Mouse (Mus musculus) right cerebral cortex, postnatal 10 days (tissue): Measurements from ENCODE around the gene Grk5.

Source experiments
- DNase-seq, 2 experiments: peaks; one replicate each; pipeline ENCODE4 v3.0.0; 2021; ENCODE audit warnings: low spot score in 2 of 2

Gene Grk5

DNA sequence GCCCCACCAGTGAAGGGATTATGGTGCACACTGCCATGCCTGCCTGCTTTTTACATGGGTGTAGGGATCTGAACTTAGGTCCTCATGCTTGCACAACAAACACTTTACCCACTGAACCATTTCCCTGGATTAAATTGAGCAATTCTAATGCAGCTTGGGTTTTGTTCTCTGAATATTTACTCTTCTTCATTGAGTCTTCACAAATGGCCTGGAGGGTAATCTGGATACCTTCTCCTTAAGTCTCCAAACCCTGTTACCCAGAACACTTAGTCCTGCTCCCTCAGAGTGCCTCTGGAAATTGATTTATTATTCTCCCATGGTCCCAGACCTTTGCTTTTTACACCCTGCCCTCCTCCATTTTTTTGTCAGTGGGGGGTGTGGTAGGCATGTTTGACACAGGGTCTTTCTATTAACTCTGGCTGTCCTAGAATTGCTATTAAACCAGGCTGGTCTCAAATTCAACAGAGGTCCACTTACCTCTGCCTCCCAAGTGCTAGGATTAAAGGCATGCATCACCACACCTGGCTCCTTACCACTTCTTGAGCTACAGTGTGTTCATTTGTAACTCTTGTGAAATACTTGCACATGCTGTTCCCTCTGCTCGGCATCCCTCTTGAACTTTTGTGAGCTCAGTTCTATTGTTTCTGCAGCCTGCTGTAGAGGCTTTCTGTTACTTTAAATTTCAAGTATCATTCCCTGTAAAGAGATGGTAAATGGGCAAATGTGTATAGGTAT lies 82.9 kb downstream of the Grk5 start:
- no peak for DNase-seq

DNA sequence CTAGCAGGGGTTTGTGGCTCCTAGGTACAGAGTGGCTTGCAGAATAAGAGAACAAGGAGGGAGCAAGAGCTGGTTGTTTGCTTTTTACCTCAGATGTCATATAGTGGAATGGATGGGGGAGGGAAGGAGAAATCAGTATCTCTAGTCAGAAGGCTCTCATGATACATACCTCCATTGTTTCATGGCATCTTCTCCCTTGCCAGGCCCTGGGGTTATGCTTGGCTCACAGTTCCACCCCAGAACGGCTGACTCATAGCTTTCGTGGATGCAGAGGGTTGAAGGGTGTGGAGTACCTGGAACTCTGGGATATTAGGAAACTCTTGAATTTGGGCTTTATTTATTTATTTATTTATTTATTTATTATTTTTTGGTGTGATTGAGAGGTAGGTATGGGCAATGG lies 84.0 kb downstream of the Grk5 start:
- no peak for DNase-seq

DNA sequence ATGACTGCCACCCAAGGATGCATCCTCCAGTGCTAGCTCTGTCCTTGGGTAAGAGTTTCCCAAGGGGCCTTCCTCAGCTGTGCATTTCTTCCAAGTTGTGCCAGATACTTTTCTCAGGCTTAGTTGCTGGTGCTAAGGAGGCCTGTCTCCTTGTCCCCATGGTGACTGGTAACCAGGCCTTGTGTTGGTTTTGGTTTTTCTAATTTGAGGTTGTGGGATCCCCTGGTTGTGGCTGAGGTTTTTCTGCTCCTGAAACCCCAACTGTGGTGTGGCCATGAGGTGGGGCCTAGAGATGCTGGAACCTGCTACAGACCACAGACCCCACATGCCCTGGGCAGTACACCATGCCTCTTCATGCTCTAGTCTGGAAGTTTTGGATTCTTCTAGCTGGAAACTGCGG lies 90.0 kb downstream of the Grk5 start:
- no peak for DNase-seq

DNA sequence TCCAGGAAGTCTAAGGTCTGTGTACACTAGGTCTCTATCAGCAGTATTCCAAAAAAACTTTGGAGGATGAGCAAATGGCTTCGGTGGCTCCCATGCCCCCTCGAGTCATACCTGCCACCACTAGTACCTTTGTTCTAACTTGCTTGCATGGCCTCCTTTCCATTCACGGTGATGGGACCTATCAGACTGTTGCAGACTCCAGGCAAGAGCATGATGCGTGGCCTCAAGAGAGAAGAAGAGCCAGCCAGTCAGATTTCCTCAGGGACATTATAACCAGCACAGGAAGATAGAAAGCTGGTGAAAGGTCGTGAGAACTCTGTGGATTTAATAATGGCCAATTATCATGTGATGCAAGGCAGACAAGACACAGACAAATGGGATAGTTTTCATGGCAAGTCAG lies 91.8 kb downstream of the Grk5 start:
- no peak for DNase-seq

DNA sequence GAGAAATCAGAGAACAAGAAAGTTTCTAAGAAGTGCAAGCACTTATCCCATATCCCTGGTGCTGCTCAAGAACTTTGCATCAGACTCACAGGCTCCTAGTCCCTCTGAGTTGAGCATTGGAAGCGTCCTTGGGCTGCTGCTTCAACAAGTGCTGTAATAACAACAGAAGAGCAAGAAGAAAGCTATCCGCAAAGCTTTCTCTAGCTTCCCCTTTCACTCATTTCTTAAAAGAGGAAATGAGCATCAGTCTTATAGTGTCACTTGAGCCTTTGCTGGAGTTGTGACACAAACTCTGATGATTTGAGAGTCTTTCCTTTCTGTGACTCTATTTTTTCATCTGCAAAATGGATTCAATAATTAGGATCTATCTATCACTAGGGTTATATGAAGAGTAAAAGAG lies 92.3 kb downstream of the Grk5 start:
- no peak for DNase-seq

DNA sequence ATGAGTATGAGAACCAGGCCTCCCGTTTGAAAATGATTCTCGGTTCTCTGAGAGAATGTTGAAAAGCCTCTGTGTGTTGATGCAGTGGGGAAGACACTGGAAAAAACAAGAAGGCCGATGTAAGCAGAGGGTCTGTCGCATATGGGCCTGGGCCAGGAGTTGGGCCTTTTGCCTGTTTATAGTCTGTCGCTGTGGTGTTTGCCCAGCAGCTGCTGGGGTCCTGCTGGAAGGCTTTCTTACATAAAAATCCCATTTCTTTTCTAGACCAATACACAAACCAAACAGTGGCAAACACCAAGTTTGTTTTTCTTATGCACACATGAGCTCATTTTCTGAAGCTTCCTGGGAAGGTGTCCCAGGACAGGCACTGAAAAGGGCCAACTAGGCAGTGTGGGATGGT lies 100.2 kb downstream of the Grk5 start:
- DNase-seq = no peak

DNA sequence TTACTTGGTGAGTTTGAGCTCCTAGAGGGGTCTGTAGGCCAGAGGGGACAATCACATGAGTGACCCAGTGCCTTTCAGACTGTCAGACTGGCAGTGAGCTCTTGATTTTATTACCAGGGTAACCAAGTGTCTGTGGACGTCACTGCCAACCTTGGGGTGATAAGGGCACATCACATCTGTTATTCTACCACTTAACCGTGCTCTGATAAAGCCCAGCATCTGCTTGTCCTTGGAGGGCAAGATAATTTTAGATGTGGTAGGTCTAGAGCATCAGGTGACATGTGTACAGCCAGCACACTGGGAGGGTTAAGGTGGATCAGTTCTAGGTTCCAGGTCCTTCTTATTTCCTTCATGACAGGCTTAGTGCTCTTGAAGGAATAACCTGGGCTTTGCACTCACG lies 104.7 kb downstream of the Grk5 start:
- no peak for DNase-seq

DNA sequence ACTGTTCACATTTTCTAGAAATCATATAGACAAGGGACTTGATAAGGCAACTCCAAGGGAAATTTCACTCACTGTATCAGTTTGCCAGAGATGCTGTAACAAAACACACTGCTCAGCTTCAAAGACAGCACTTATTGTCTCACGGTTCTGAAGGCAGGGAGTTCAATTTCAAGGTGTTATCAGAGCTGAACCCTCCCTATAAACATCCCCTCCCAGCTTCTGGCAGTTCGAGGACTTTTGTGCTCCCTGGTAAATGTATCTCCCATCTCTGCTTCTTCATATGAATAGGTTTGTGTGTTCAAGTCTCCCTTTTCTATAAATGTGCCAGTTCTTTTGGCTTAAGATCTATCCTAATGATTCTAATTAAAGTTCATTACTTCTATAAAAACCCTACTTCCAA lies 105.3 kb downstream of the Grk5 start:
- DNase-seq = no peak

DNA sequence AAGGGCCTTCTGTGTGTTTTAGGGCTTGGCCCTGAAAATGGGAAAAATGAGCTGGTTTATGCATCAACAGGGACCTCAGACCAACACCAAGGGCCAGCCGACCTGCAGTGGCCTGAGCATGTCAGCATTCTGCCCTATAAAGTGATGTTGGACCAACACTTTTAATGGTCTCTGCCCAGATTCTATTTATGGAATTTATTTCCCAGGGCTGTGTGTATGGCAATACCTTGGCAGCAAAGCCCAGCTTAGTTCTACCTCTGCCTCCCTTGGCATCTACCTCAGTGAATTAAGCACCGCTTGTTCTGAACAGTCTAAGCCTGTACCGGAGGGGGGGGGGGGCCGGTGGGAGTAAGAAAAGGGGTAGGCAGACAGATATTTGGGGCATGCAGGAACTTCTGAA lies 108.2 kb downstream of the Grk5 start:
- no peak for DNase-seq

DNA sequence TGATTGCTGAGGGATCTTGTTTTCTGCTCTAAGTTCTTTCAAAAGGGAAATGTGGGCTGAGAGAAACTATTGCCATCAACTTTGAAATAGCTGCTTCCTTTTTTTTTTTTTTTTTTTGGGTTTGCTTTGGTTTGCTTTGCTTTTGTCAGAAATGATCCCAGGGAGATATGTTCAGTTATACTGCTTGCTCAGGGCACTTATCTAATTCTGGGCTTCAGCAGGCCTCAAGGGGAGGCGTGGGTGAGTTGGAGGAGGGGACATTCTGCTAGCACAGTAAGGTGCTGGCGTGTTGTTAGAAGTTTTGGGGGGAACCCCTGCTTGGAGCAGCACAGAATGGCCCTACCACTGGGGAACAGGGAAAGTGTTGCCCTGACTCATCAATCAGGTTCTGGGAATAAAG lies 110.1 kb downstream of the Grk5 start:
- no peak for DNase-seq

DNA sequence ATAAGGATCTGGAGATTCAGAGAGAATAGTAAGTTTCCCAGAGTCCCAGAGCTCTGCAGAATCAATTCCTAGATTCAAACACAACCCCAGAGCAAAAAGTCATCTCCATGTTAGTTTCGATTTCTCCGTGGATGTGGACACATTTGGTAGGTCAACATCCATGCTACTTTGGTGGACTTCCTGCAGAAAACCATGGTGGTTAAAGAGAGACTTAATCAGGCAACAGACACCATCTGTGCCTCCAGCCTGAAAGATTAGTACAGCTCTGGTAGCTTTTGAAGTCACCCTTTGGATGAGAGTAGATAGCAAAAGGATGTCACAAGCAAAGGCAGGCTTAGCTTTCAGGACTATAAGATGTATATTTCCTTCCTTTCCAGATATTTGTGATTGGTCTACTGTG lies 111.4 kb downstream of the Grk5 start:
- DNase-seq = no peak

DNA sequence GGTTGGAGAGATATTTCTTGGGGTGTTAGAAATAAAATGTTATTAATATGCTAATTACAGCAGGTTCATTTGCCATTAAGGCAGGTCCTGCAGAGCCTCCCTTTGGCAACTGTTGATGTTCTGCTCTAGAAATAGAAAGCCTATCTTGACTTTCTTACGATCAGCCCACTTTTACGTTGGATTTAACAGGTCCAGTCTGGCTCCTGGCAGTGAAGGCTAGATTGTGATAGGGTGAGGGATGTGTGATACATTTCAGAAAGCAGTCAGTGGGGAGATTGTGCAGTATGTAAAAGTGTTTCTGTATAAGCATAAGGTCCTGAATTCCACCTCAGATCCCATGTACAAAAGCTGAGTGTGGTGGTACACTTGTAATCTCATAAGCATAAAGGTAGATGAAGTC lies 119.7 kb downstream of the Grk5 start:
- no peak for DNase-seq

DNA sequence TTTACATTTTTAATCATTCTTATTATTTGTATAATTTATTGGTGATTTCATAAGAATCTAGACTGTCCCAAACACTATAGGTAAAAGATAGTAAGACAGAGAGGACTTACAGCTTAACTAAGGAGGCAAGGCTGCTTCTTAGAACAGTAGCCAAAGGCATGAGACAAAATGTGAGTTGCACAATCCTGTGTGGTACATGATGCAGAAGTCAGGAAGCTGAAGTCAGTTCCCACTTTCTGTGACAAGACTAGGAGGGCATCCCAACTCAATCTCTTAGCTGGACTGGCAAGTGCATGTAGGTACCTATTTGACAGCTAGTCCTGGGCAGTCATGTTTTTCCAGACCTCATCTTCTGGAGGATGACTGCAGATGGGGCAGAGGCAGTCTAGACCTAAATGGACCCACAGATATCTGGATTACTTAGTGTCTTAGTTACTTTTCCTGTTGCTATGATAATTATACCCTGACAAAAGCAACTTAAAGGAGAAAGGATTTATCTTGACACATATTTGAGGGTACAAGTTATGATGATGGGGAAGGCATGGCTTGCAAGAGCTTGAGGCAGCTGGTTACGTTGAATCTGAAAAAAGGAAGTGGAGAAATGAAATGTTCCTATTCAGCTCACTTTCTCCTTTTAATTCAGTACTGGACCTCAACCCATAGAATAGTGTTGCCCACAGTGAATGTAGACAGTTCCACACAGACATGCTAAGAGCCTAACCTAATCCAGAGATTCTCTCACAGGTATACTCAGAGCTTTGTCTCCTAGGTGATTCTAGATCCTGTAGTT lies 128.1 kb downstream of the Grk5 start:
- DNase-seq = no peak

DNA sequence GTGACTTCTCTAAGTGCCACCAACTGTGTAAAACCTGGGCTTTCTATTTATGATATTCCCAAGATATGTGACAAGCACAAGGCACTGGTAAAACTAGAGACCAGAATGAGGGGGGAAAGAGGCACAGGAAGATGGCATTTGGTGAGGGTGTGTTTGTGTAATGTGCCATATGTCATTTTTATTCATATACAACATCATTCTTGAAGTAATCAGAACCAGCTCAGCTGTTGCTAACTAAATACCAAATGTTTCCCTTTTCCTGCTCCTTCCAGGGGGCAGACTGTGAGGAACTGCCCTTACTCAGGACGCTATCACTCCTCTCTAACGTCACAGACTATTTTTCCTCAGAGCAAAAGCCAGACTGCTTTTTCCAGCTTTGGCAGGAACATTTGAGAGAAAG lies 132.0 kb downstream of the Grk5 start:
- DNase-seq = no peak

DNA sequence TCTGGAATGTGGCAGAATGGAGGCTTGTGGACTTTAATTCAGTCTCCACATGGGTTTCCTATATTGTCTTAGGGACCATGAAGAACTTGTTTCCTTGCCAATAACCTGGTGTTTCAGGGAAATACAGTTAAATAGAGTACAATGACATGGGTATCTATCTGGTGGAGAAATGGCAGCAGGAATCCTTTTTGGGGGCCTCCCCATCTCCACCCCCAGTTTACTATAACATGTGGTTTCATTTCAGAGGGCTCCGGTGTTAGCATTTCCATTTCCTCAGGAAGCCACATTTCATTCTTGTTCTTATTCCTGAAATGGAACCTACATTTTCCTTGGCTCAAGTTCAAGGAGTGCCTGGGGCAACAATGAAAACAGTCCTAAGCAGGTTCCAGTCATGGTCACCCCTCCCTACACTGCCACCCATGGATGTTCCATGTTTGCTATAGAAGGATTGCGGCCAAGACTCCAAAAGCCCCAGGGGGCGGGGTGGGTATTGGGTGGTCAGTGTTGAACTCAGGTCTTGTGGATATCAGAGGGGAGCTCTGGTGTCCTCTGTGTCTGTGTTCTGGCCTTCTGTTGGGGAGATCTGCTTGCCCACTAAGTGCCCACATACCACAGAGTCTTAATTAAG lies 132.5 kb downstream of the Grk5 start:
- no peak for DNase-seq

DNA sequence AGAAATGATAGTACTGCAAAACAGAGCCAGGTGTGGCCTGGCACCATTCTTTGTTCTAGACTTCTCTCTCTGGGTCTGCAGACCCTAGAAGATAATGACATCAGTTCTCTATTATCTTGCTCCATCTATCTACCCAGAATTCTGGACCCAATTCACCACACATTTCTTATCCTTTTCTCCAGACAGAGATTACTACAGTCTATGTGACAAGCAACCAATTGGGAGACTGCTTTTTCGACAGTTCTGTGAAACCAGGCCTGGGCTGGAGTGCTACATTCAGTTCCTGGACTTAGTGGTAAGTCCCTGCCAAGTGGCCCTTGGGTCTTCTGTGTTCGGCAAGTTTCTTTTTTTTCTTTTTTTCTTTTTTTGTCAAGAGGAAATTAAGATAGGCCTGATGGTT lies 142.0 kb downstream of the Grk5 start:
- DNase-seq = no peak

DNA sequence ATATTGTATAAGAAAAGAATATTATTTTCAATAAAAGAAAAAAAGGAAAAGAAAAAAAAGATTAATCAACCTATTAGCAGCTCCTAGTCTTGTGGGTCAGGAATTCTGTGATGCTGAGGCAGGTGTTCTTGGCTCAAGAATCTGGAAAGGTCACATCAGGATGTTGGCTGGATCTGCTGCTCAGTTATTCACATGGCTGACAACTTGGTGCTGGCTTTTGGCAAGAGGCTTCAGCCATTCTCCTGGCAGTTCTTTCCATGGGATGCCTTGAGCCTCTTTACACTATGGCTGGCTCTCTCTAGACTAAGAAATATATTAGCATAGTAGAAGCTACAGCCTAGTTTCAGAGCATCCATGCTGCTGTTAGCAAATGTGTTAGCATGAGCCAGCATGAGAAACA lies 149.6 kb downstream of the Grk5 start:
- no peak for DNase-seq

DNA sequence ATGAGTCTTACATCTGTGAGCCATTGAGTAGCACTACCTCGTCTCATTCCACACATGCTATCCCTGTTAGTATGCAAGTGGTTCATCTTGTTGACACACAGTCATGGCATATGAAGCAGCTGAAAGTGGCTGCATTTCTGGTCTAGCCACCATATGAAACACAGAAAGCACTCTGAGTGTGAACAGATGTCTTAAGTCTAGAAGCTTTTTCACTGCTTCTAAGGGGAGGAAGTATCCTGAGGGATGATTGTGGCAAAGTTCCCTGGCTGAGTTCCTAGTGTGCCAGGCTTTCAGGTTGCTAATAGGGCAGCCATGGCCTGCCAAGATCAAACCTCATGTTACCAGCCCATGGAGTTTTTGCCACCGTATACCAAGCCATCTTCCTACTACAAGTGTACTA lies 159.1 kb downstream of the Grk5 start:
- peak; percentile 30 to 33 for DNase-seq

DNA sequence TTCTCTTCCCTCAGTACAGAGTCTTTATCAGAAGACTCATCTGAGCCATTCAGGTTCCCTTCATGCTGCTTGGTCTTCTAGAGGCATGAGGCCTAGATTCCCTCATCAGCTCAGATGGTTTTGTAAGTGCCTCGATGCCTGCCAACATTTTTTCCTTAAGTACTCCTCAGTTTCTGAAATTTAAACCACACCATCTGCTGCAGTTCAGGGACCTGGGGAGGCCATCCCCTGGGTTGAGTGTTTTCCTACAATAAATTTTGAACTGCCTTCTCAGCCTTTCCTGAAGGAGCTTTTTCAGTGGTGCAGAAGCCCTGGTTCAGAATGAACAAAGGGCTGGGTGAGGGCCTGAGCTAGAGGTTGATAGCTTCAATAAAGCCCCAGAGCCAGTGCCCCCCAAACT lies 159.9 kb downstream of the Grk5 start:
- no peak for DNase-seq

DNA sequence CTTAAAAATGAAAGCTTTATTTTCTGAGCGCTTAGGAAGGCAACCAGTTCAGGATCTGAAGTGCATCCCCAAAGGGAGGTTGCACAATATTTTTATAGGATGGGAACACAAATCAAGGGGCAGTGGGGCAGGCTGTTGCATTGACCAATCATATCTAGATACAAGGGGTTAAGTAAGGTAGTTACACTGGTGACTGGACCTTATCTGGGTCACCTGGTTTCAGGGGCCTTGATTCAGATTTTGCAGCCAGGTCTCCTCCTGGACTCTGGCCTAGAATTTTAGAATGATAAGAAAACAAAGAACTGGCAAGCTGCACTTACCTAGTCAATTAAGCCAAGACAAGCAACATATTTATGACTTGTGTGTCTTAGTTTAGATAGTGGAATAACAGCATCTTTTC lies 161.6 kb downstream of the Grk5 start:
- no peak for DNase-seq

DNA sequence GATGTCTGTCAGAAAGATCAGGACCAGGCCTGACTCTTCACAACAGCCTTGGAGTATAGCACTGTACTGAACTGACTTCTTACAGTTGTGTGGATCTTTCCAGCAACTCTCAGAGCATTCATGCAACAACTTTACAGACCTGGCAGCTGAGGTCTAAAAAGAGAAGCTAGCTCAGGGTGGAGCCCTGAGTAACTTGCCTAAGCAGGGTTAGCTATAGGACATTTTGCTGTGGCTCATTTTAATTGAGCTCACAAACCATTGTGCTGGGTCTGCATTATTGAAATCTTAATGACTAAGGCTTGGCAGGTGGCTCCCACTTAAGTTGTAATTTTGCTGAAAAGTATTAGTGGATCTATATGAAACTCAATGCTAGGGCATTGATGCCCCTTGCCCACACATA lies 162.5 kb downstream of the Grk5 start:
- no peak for DNase-seq

DNA sequence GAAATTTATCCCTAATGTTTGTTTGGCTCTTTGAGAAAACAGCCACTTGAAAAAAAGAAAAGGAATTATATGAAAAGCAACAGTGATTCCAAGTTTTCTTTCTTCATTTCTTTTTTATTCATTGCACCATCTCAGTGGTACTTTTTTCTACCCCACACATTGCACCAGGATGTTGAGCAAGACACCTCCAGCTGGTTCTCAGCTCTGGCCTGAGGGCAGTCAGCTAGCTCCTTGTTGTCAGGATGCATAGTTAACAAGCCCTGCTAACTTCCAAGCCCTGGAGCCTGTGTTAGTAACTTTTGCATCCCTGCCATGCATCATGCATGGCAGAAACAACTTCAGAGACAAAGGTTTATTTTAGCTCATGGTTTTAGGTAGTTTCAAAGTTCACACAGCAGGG lies 163.2 kb downstream of the Grk5 start:
- no peak for DNase-seq

DNA sequence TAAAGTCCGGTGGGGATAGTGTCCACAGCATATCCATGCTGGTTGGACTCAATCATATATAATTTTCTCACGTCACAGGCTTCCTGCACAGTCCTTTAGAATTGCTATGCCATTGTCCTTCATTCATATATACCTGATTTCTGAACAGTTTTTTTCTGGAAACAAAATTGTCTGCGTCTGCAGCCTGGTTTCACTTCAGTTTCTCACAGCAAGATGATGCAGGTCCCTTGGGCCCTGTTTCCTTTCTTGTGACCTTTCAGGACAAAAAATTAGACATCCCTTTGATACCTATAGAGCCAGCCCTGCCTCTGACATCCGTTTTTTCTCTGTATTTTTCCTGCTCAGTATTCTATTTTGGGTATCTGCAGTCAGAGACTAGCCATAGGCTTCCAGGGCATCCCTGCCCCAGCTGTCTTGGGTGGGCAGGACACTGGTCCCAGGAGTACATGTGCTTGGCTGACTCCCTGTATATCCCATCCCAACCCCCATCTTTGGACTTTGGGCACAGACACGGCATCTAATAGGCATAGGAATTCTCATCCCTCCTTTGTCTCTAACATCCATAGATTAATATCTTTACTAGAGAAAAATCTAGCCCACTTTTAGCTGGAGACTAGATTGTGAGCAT lies 167.3 kb downstream of the Grk5 start:
- DNase-seq = no peak
